Mouse (Mus musculus) neural tube, embryonic 13.5 days (tissue): ENCODE results near the gene Eps15. TPM values are rescaled to one million over a fixed set of nuclear protein-coding genes. Genes with fewer than 3 reads are reported as not detected.
A peak's percentile ranks its signal among the peaks of the same experiment; 100 is the strongest.

ENCODE experiments used
- ATAC-seq: fragments of 200-750 bp; cut with Nextera tagmentation; 2 replicates; pipeline ENCODE4 v1.8.0; 2017; ENCODE audit warnings: low read depth, mild to moderate bottlenecking, moderate TSS enrichment, moderate library complexity
- H3K27ac ChIP-seq: fragments of 300-500 bp; sonication (generic); replicated peaks from 2 replicates; pipeline ENCODE4 v1.5.1; 2015; ENCODE audit warnings: moderate library complexity, mild to moderate bottlenecking, inconsistent platforms
- H3K27me3 ChIP-seq: fragments of 300-500 bp; sonication (generic); 2 replicates; pipeline ENCODE4 v1.6.1; 2015; ENCODE audit warnings: mild to moderate bottlenecking, inconsistent platforms
- H3K36me3 ChIP-seq: fragments of 300-500 bp; sonication (generic); 2 replicates; pipeline ENCODE4 v1.6.1; 2015; ENCODE audit warnings: mild to moderate bottlenecking, inconsistent platforms
- H3K4me1 ChIP-seq: fragments of 300-500 bp; sonication (generic); replicated peaks from 2 replicates; pipeline ENCODE4 v1.6.1; 2015; ENCODE audit warnings: inconsistent platforms
- H3K4me2 ChIP-seq: fragments of 300-500 bp; sonication (generic); 2 replicates; pipeline ENCODE4 v1.6.1; 2015; ENCODE audit warnings: inconsistent platforms, mild to moderate bottlenecking, moderate library complexity
- H3K4me3 ChIP-seq: fragments of 300-500 bp; sonication (generic); 2 replicates; pipeline ENCODE4 v1.5.1; 2015; ENCODE audit warnings: mild to moderate bottlenecking, inconsistent platforms
- H3K9ac ChIP-seq: fragments of 300-500 bp; sonication (generic); 2 replicates; pipeline ENCODE4 v1.6.1; 2015; ENCODE audit warnings: moderate library complexity, mild to moderate bottlenecking, inconsistent platforms
- H3K9me3 ChIP-seq: fragments of 300-500 bp; sonication (generic); 2 replicates; pipeline ENCODE4 v1.6.1; 2016; ENCODE audit warnings: inconsistent platforms
- WGBS: fragments of 180-500 bp; shearing (Covaris S2); methylation state at CpG from one replicate; pipeline ENCODE4 v1.1.7; 2015; 5-methylcytosine and 5-hydroxymethylcytosine counted together
- polyA plus RNA-seq: library from polyadenylated mRNA; unstranded; fragments of >200 nt; fragmentation: Nextera tagmentation; extraction: Ambion mirVana; gene quantifications from 2 replicates; pipeline ENCODE4 v1.2.1, GENCODE M21; 2015

Eps15 gene
- polyA plus RNA-seq, 1 experiment from 2014 or later: 74.4 TPM

- Histone ChIP-seq H3K9ac (no peak overlapping the region), H3K36me3 (no peaks in the 10 kb centered on the region), H3K4me2 (no peak overlapping the region), H3K27ac (no peak overlapping the region), H3K27me3 (no peaks in the 10 kb centered on the region), H3K4me3 (no peak overlapping the region), H3K9me3 (no peaks in the 10 kb centered on the region), H3K4me1 (no peaks in the 10 kb centered on the region)
- WGBS: 76% methylated on average over 6 of the region's 6 CpGs
- ATAC-seq: no peak
Measured at GRCm38 (mm10) chr4:109422436-109422835, 142.4 kb downstream of the Eps15 start.

GRCm38 (mm10) chr4:109423438-109423837 is 143.4 kb downstream of the Eps15 start:
- Histone ChIP-seq H3K27me3 (no peaks in the 10 kb centered on the region), H3K4me3 (no peak overlapping the region), H3K4me2 (no peak overlapping the region), H3K9ac (no peak overlapping the region), H3K4me1 (no peaks in the 10 kb centered on the region), H3K36me3 (no peaks in the 10 kb centered on the region), H3K27ac (no peak overlapping the region), H3K9me3 (no peaks in the 10 kb centered on the region)
- 75% methylated on average over 2 of the region's 2 CpGs for WGBS
- ATAC-seq: no peak

DNA sequence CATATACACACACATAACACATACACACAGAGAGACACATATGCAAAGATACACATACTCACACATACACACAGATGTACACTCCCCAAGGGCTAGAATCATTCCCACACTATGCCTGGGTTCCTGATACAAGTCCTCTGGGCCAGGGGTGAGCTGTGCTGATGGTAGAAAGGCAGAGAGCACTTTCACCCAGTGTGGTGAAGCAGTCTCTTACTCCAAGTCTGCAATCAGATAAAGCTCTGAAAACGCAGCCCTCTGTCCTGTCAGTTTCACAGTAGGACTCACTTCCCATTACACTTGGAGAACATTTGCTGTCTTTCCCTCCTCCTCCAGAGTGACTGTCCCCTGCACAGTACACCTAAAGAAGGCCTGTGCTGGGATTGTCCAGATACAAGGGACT is 147.0 kb downstream of the Eps15 start:
- no peak for ATAC-seq
- WGBS: 78% methylated on average over 1 of the region's 1 CpGs
- Histone ChIP-seq H3K4me3 (no peak overlapping the region), H3K36me3 (no peaks in the 10 kb centered on the region), H3K4me1 (no peaks in the 10 kb centered on the region), H3K9ac (no peak overlapping the region), H3K4me2 (no peak overlapping the region), H3K27me3 (no peaks in the 10 kb centered on the region), H3K27ac (no peak overlapping the region), H3K9me3 (no peaks in the 10 kb centered on the region)

GRCm38 (mm10) chr4:109430250-109430649 is 150.2 kb downstream of the Eps15 start:
- Histone ChIP-seq H3K36me3 (no peaks in the 10 kb centered on the region), H3K9me3 (no peaks in the 10 kb centered on the region), H3K9ac (no peak overlapping the region), H3K4me1 (no peaks in the 10 kb centered on the region; the same call in 1 of the 2 replicates), H3K27me3 (no peaks in the 10 kb centered on the region), H3K4me3 (no peak overlapping the region), H3K27ac (no peak overlapping the region), H3K4me2 (no peak overlapping the region)
- WGBS: 93% methylated on average over 7 of the region's 7 CpGs
- ATAC-seq: no peak

DNA sequence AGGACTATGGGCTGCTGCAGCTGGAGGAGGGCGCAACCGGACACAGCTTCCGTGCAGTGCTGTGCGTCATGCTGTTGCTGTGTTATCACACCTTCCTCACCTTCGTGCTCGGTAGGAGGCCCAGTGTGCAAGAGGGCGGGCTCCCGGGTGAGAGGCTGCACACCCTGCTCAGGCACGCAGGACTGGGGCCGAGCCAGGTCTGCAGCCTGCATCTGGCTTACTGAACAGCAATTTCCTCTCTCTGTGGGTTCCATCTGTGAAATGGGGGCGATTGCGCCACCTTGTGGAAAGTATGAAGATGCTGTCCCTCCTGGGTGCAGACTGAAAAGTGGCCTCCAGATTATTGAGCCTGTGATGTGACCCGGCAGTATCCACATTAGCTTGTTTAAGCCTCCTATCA is 150.8 kb downstream of the Eps15 start:
- Histone ChIP-seq H3K4me1 (no peaks in the 10 kb centered on the region; the same call in 1 of the 2 replicates), H3K27me3 (no peaks in the 10 kb centered on the region), H3K27ac (no peak overlapping the region), H3K9ac (no peak overlapping the region), H3K4me3 (no peak overlapping the region), H3K36me3 (no peaks in the 10 kb centered on the region), H3K4me2 (no peak overlapping the region), H3K9me3 (no peaks in the 10 kb centered on the region)
- peak; percentile 33; the same call in 1 of the 2 replicates for ATAC-seq
- WGBS: 59% methylated on average over 13 of the region's 13 CpGs

- no peaks in the 10 kb centered on the region for H3K9me3 ChIP-seq
- ATAC-seq: no peak
- 85% methylated on average over 16 of the region's 16 CpGs for WGBS
- no peak overlapping the region for H3K4me3 ChIP-seq
- no peak overlapping the region for H3K9ac ChIP-seq
- no peak overlapping the region for H3K4me2 ChIP-seq
- H3K27ac ChIP-seq: no peak overlapping the region
- H3K36me3 ChIP-seq: no peaks in the 10 kb centered on the region
- no peaks in the 10 kb centered on the region for H3K27me3 ChIP-seq
- no peaks in the 10 kb centered on the region; the same call in 1 of the 2 replicates for H3K4me1 ChIP-seq
Measured at GRCm38 (mm10) chr4:109432668-109433375, 152.8 kb downstream of the Eps15 start.

DNA sequence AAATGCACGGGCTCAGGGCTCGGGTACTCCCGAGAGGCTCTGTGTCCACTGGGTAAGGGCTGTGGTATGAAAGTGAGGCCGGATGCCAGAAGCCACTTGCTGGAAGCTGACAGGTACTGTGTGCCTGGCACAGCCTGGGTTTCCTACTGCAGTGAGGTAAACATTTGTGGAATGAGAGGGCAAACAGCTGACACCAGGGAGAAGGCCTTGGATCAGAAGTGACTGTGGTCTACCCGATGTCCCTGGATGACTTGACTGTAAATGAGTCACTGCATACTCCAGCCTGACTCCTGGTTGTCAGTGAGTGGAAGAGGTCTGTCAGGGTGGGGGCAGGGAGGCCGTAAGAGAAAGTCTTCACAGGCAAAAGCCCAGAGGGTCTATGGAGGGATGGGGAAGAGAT is 153.6 kb downstream of the Eps15 start:
- no peak for ATAC-seq
- no peaks in the 10 kb centered on the region for H3K9me3 ChIP-seq

GRCm38 (mm10) chr4:109434256-109434655 is 154.2 kb downstream of the Eps15 start:
- no peak overlapping the region for H3K4me3 ChIP-seq
- ATAC-seq: no peak
- no peaks in the 10 kb centered on the region for H3K27me3 ChIP-seq
- no peak overlapping the region for H3K9ac ChIP-seq
- no peak overlapping the region for H3K27ac ChIP-seq
- no peaks in the 10 kb centered on the region for H3K9me3 ChIP-seq
- H3K36me3 ChIP-seq: no peaks in the 10 kb centered on the region
- H3K4me2 ChIP-seq: no peak overlapping the region
- H3K4me1 ChIP-seq: no peaks in the 10 kb centered on the region; the same call in none of the 2 replicates
- WGBS: 93% methylated on average over 1 of the region's 1 CpGs

More for the DNA sequence above, 153.6 kb downstream of the Eps15 start:
- Histone ChIP-seq H3K36me3 (no peaks in the 10 kb centered on the region), H3K4me2 (no peak overlapping the region), H3K27me3 (no peaks in the 10 kb centered on the region), H3K27ac (no peak overlapping the region), H3K4me1 (no peaks in the 10 kb centered on the region; the same call in none of the 2 replicates), H3K9ac (no peak overlapping the region), H3K4me3 (no peak overlapping the region)
- WGBS: 82% methylated on average over 6 of the region's 6 CpGs

Other genes starting within 250 kb of the Eps15 start
- 97.0 and 105 TPM in 2 replicates for gene Osbpl9, start 78.0 kb upstream of the Eps15 start, polyA plus RNA-seq
- gene Calr4, start 45.8 kb upstream of the Eps15 start, polyA plus RNA-seq: 1.2 and 1.9 TPM in 2 replicates
- gene Ttc39a, start 126.4 kb downstream of the Eps15 start, polyA plus RNA-seq: 0.74 and 1.4 TPM in 2 replicates
- 66.7 and 72.5 TPM in 2 replicates for gene Rnf11, start 204.5 kb downstream of the Eps15 start, polyA plus RNA-seq